Mouse (Mus musculus): ENCODE results near the gene Rab42. TPM values are rescaled to one million over a fixed set of nuclear protein-coding genes. Genes with fewer than 3 reads are reported as not detected.
"Not testable (repeated sequence)": the region's sequence is repeated elsewhere in the genome, so short reads cannot be mapped to it uniquely, and the experiment has no call there.

Rab42 gene
- polyA plus RNA-seq, 1 experiment from 2014 or later = 1.8 TPM

DNA sequence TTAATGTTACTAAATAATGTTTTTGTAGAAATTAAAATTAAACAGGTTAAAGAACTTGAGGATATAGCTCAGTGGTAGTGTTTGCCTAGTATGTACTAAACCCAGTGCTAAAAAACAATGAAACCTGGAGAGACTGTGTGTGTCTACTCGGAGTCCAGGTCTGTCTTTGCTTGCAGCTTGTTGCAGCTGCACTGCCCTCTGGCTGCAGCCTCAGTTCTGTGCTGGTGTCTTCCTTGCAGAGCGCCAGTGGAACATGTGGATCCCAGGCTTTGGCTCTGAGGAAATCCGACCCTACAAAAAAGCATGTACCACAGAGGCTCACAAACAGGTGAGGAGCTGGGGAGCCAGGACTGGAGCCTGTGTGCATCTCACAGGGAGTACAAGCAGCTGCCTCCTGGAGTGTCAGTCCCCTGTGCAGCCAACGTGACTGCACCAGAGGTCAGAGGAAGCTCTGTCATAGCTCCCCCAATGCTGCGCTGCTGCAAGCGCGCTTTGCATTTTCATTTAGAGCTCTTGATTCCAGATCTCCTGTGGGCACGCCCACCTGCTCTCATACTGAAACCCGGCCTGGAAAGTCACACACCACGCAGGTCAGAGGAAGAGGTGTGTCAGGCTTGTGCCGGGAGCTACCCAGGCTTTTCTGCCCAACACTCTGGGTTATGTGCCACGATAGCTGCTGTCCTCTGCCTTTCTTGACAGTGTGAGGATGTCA, 11.4 kb downstream of the Rab42 start:
- Histone ChIP-seq H3K27ac (replicated peaks) (no peak overlapping the region), H3K4me3 (no peak overlapping the region), H3K36me3 (replicated peaks) (peaks cover 67% of the 10 kb centered on the region), H3K9me3 (no peaks in the 10 kb centered on the region), H3K27me3 (replicated peaks; ENCODE audit: low read depth, poor library complexity, severe bottlenecking) (no peaks in the 10 kb centered on the region), H3K4me1 (no peaks in the 10 kb centered on the region)
- WGBS = 81% methylated on average over 12 of the region's 12 CpGs
- no peak for DNase-seq (ENCODE audit: low spot score)

DNA sequence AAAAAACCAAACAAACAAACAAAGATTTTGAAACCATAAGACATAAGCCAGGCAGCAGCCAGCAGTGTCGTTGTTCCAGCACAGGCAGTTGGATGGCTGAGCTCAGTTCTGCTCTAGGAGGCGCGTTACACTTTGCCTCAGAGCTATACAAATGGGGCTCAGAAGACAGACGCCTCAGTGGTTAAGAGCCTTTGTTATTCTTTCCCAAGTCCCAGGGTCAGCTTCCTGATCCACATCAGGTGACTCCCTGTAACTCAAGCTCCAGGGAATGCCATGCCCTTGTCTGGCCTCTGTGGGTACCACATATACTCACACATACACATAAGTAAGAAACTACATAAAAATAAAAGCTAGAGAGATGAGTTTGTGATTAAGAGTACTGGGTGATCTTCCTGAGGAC, 12.1 kb downstream of the Rab42 start:
- Histone ChIP-seq H3K4me1 (no peaks in the 10 kb centered on the region), H3K4me3 (no peak overlapping the region), H3K27me3 (replicated peaks; ENCODE audit: low read depth, poor library complexity, severe bottlenecking) (no peaks in the 10 kb centered on the region), H3K27ac (replicated peaks) (no peak overlapping the region), H3K36me3 (replicated peaks) (peaks cover 75% of the 10 kb centered on the region), H3K9me3 (no peaks in the 10 kb centered on the region)
- WGBS = 91% methylated on average over 4 of the region's 4 CpGs
- no peak for DNase-seq (ENCODE audit: low spot score)

DNA sequence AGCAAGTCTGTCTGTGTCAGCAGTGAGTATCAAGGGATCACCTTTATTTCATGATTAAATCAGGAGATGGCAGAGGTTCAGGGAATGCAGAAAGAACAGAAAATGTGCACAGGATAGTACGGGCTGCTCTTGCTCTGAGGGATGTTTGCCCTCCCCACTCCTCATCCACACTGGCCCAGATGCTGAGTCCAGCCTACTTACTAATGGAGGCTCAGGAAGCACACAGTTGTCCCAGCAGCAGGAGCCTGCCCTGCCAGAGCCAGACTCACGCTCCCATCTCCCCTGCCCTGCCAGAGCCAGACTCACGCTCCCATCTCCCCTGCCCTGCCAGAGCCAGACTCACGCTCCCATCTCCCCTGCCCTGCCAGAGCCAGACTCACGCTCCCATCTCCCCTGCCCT, 14.3 kb downstream of the Rab42 start:
- 88% methylated on average over 4 of the region's 5 CpGs for WGBS

DNA sequence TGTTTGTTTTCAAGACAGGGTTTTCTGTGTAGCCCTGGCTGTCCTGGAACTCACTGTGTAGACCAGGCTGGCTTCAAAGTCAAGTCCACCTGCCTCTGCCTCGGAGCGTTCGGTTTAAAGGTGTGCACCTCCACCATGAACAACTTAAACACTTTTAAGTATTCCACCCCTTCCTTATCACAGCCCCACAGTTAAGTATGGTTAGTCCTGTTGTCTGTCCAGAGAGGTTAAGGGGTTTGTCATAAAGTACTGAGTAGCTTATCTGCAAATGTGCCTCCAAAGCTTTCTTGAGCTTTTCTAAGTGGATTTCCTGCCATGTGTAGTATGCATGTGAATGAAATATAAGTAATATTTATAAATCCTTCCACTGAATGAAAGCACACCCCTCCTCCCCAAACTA, 27.2 kb downstream of the Rab42 start:
- WGBS = 91% methylated on average over 3 of the region's 3 CpGs
- Histone ChIP-seq H3K27ac (replicated peaks) (no peak overlapping the region), H3K4me1 (peaks cover 23% of the 10 kb centered on the region), H3K9me3 (no peaks in the 10 kb centered on the region), H3K36me3 (replicated peaks) (peaks cover 14% of the 10 kb centered on the region), H3K27me3 (replicated peaks; ENCODE audit: low read depth, poor library complexity, severe bottlenecking) (no peaks in the 10 kb centered on the region), H3K4me3 (peak overlapping the region; percentile 21; the same call in 1 of the 2 replicates)
- DNase-seq (ENCODE audit: low spot score) = no peak

More for the DNA sequence above, 14.3 kb downstream of the Rab42 start:
- H3K36me3 ChIP-seq (replicated peaks) = peaks cover 83% of the 10 kb centered on the region
- not testable (repeated sequence) for DNase-seq (ENCODE audit: low spot score); H3K4me3 ChIP-seq; H3K9me3 ChIP-seq; H3K27me3 ChIP-seq (replicated peaks; ENCODE audit: low read depth, poor library complexity, severe bottlenecking); H3K27ac ChIP-seq (replicated peaks); H3K4me1 ChIP-seq

DNA sequence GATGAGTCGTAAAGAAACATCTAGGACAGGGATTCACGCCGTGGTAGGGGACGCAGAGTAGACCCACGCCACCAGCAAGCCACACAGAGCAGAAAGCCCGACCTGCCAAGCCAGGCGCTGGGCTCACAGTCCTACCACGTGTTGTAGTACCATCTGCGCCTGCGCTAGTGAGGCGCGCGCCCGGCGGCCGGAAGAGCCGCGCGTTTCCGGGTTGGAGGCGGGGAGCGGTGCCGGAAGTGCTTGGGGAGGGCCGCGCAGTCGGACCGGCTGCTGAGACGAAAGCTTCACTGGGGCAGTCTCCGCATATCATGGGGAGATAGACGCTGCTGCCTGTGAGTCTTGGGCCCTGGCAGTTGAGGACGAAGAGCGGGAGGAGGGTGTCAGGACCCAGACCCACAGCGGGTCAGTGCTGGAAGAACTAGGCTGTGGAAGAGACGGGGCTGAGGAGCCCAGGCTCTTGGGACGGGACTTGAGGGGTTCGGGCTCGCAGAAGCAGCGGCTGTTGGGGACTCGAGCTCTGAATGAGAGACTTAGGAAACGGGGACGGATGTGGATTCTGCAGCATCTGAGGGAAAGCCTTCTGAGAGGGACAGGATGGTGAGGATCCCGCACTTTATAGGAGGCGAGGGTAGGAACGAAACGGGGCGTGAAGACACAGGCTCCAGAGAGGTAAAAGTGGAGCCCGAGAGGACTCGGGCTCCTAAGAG, 28.9 kb downstream of the Rab42 start, which contains the start of gene Taf12:
Gene Taf12 (plus strand): TSS at position 220 of the 707 bp plus-strand sequence.
- H3K9me3 ChIP-seq = no peaks in the 10 kb centered on the region
- peaks cover 28% of the 10 kb centered on the region for H3K4me1 ChIP-seq
- peak within 1 kb of the TSS; percentile 88 for H3K27ac ChIP-seq (replicated peaks)
- under 1% methylated on average over 48 of the region's 48 CpGs for WGBS
- peaks cover 6% of the 10 kb centered on the region; the same call in 1 of the 2 replicates for H3K36me3 ChIP-seq (replicated peaks)
- H3K4me3 ChIP-seq = peak within 1 kb of the TSS; percentile 85
- no peaks in the 10 kb centered on the region for H3K27me3 ChIP-seq (replicated peaks; ENCODE audit: low read depth, poor library complexity, severe bottlenecking)
- DNase-seq (ENCODE audit: low spot score) = peak; percentile 97

DNA sequence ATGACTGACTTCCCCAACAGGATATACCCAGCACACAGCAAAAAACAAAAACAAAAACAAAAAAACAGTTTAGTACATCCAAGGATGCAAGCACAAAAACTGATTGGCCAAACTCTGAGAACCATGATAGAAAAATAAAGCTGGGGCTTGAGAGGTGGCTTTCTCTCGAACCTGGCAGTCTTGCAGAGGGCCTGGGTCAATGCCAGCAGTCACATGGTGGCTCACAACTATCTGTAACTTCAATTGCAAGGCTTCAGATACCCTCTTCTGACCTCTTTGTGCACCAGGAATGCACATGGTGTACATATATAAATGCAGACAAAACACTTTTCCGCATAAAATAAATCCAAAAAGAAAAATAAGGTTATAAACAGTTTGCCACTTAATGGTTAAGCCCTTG, 30.0 kb downstream of the Rab42 start:
- H3K4me3 ChIP-seq = peak overlapping the region; percentile 85

DNA sequence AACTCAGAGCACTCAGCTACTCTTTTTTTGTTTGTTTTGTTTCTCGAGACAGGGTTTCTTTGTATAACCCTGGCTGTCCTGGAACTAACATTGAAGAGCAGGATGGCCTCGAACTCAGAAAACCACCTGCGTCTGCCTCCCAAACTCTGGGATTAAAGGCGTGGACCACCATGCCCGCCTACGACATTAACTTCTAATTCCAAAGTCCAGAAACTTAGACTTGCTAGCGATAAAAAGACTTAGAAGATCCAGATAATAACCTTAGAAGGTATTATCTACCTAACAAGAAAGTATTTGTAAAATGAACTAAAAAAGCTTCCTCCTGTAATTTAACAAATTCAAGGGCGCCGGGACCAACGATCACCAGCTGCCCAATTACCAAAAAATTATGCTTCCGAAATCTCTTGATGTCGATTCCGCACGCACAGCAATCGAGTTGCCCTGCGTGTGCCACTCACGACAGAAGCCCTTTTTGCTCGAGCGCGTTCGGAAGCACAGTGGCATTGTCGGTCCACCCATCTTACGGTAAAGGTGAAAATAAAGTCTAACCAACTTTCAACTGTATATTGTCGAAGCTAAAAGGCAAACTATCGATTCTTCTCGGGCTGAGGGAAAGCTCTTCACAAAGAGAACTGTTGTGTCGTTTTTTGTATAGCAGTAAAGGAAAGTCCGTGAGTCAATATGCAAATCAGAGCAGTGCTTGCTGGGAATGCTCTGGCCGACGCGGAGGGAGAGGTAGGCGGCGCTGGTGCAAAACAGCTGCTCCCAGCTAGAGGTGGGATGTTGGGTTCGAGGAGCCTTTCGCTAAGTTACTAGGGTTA, 33.2 kb downstream of the Rab42 start:
- WGBS = under 1% methylated on average over 35 of the region's 35 CpGs

More for the DNA sequence above, 30.0 kb downstream of the Rab42 start:
- Histone ChIP-seq H3K36me3 (replicated peaks) (peaks cover 6% of the 10 kb centered on the region; the same call in 1 of the 2 replicates), H3K27me3 (replicated peaks; ENCODE audit: low read depth, poor library complexity, severe bottlenecking) (no peaks in the 10 kb centered on the region), H3K27ac (replicated peaks) (peak overlapping the region; percentile 88), H3K9me3 (no peaks in the 10 kb centered on the region), H3K4me1 (peaks cover 28% of the 10 kb centered on the region)
- 71% methylated on average over 2 of the region's 2 CpGs for WGBS
- DNase-seq (ENCODE audit: low spot score) = no peak

DNA sequence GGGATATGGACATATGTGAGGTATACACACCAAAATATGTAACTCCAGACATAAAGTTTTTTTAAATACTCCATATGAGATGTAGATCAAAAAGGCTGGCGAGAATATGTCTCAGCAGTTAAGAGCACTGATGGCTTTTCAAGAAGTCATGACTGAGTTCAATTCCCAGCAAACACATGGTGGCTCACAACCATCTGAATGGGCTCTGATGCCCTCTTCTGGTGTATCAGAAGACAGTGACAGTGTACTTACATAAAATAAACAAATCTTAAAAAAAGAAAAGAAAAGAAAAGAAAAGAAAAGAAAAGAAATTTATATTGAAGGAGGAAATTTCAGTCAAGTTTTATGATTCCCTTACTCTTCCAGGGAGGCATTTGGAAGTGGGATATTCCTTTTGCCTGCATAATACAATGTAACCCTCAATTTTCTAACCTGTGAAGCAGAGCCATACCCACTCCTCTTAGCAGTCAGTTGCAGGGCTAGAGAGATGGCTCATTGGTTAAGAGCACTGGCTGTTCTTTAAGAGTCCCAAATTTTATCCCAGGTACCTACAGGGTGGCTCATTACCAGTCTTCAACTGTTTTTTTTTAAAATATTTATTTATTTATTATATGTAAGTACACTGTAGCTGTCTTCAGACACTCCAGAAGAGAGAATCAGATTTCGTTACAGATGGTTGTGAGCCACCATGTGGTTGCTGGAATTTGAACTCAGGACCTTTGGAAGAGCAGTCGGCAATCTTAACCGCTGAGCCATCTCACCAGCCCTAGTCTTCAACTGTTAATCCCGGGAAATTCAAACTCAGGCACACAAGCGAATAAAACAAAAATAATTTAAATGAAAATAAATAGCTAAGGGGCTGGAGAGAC, 34.1 kb downstream of the Rab42 start:
- Histone ChIP-seq H3K4me3 (no peak overlapping the region), H3K27ac (replicated peaks) (no peak overlapping the region), H3K4me1 (peaks cover 17% of the 10 kb centered on the region), H3K27me3 (replicated peaks; ENCODE audit: low read depth, poor library complexity, severe bottlenecking) (no peaks in the 10 kb centered on the region), H3K36me3 (replicated peaks) (no peaks in the 10 kb centered on the region), H3K9me3 (0 out of 2 replicates have a peak, but pooled peaks cover 2% of the 10 kb centered on the region)
- no peak for DNase-seq (ENCODE audit: low spot score)
- 17% methylated on average over 6 of the region's 6 CpGs for WGBS

More for the DNA sequence above, 33.2 kb downstream of the Rab42 start:
- Histone ChIP-seq H3K4me3 (peak overlapping the region; percentile 45), H3K9me3 (0 out of 2 replicates have a peak, but pooled peaks cover 2% of the 10 kb centered on the region), H3K4me1 (peaks cover 18% of the 10 kb centered on the region), H3K27ac (replicated peaks) (peak overlapping the region; percentile 97), H3K27me3 (replicated peaks; ENCODE audit: low read depth, poor library complexity, severe bottlenecking) (no peaks in the 10 kb centered on the region), H3K36me3 (replicated peaks) (no peaks in the 10 kb centered on the region)
- peak; percentile 90 for DNase-seq (ENCODE audit: low spot score)

DNA sequence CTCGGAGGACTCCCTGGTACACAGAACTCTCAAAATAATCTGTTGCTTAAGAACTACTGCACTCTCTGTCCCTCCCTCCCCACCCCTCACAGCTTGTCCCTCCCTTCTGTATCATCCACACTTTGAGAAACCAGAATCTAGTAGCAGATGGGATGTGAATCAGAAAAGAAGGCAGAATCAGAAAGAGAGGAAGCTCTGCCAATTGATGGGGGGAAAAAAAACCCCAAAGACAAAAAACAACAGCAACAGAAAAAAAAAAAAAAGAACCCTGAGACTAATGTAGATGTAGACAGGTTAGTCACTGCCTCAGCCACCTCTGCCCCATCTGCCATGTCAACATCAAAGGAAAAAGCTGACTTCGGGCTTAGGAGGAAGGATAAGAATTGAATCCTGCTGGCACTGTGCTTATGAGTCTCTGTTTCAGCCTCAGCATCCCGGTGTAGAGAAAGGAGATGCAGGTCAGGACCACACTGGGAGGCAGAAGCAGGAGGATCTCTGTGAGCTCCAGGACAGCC, 36.3 kb downstream of the Rab42 start:
- Histone ChIP-seq H3K9me3 (0 out of 2 replicates have a peak, but pooled peaks cover 2% of the 10 kb centered on the region), H3K4me1 (peaks cover 9% of the 10 kb centered on the region), H3K4me3 (no peak overlapping the region), H3K36me3 (replicated peaks) (no peaks in the 10 kb centered on the region), H3K27me3 (replicated peaks; ENCODE audit: low read depth, poor library complexity, severe bottlenecking) (no peaks in the 10 kb centered on the region), H3K27ac (replicated peaks) (no peak overlapping the region)
- 80% methylated on average over 3 of the region's 3 CpGs for WGBS
- no peak for DNase-seq (ENCODE audit: low spot score)

DNA sequence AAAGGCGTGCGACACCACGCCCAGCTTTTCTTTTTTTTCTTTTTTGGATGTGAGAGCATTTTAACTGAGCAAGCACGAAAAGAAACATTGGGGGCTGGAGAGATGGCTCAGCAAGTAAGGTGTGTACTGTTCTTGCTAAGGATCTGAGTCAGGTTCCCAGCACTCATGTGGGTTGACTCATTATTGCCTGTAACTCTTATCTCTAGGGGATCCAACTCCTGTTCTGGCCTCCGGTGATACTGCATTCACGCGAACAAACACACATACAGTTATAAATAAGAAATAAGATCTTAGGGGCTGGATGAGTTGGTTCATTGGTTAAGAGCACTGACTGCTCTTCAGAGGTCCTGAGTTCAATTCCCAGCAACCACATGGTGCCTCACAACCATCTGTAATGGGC, 39.9 kb downstream of the Rab42 start:
- Histone ChIP-seq H3K27ac (replicated peaks) (no peak overlapping the region), H3K36me3 (replicated peaks) (0 out of 2 replicates have a peak, but pooled peaks cover 4% of the 10 kb centered on the region), H3K4me3 (no peak overlapping the region), H3K9me3 (0 out of 2 replicates have a peak, but pooled peaks cover 2% of the 10 kb centered on the region), H3K27me3 (replicated peaks; ENCODE audit: low read depth, poor library complexity, severe bottlenecking) (no peaks in the 10 kb centered on the region), H3K4me1 (peaks cover 23% of the 10 kb centered on the region)
- no peak for DNase-seq (ENCODE audit: low spot score)
- WGBS = 94% methylated on average over 7 of the region's 7 CpGs

DNA sequence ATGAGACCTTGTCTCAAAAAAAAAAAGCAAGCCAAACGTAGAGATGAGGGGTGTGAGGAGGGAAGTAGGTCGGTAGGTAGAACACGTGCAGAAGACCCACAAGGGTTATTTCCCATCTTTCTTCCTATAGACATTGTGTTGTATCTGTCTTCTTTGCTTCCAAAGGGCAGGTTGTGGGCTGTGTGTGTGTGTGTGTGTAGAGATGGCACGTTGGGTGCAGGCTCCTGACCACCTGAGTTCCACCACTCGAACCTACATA, 40.9 kb downstream of the Rab42 start:
- Histone ChIP-seq H3K27ac (replicated peaks) (peak overlapping the region; percentile 99), H3K4me1 (peaks cover 23% of the 10 kb centered on the region), H3K9me3 (0 out of 2 replicates have a peak, but pooled peaks cover 2% of the 10 kb centered on the region), H3K36me3 (replicated peaks) (0 out of 2 replicates have a peak, but pooled peaks cover 11% of the 10 kb centered on the region), H3K4me3 (peak overlapping the region; percentile 89; the same call in 1 of the 2 replicates), H3K27me3 (replicated peaks; ENCODE audit: low read depth, poor library complexity, severe bottlenecking) (no peaks in the 10 kb centered on the region)
- no peak for DNase-seq (ENCODE audit: low spot score)
- 78% methylated on average over 5 of the region's 5 CpGs for WGBS

Data from embryonic facial prominence, embryonic 10.5 days (tissue).